Mouse (Mus musculus) neural tube, embryonic 12.5 days (tissue): Measurements from ENCODE around the gene Ddx50. TPM values are rescaled to one million over a fixed set of nuclear protein-coding genes. Genes with fewer than 3 reads are reported as not detected.
A peak's percentile ranks its signal among the peaks of the same experiment; 100 is the strongest.

Experiments used
- ATAC-seq: fragments of 200-750 bp; cut with Nextera tagmentation; 2 replicates; pipeline ENCODE4 v1.8.0; 2017; ENCODE audit warnings: low read depth, mild to moderate bottlenecking, moderate TSS enrichment, moderate library complexity; ENCODE audit not compliant: low FRiP score
- H3K27ac ChIP-seq: fragments of 300-500 bp; sonication (generic); 2 replicates; pipeline ENCODE4 v1.5.1; 2016
- H3K27me3 ChIP-seq: fragments of 300-500 bp; sonication (generic); replicated peaks from 2 replicates; pipeline ENCODE4 v1.6.1; 2016; ENCODE audit warnings: mild to moderate bottlenecking
- H3K36me3 ChIP-seq: fragments of 300-500 bp; sonication (generic); 2 replicates; pipeline ENCODE4 v1.6.1; 2016; ENCODE audit warnings: mild to moderate bottlenecking
- H3K4me1 ChIP-seq: fragments of 300-500 bp; sonication (generic); 2 replicates; pipeline ENCODE4 v1.6.1; 2016
- H3K4me2 ChIP-seq: fragments of 300-500 bp; sonication (generic); replicated peaks from 2 replicates; pipeline ENCODE4 v1.6.1; 2016; ENCODE audit warnings: mild to moderate bottlenecking
- H3K4me3 ChIP-seq: fragments of 300-500 bp; sonication (generic); 2 replicates; pipeline ENCODE4 v1.5.1; 2016
- H3K9ac ChIP-seq: fragments of 300-500 bp; sonication (generic); 2 replicates; pipeline ENCODE4 v1.6.1; 2016; ENCODE audit warnings: mild to moderate bottlenecking
- H3K9me3 ChIP-seq: fragments of 300-500 bp; sonication (generic); 2 replicates; pipeline ENCODE4 v1.6.1; 2016; ENCODE audit warnings: mild to moderate bottlenecking
- WGBS: fragments of 180-500 bp; shearing (Covaris S2); methylation state at CpG from one replicate; pipeline ENCODE4 v1.1.7; 2016; 5-methylcytosine and 5-hydroxymethylcytosine counted together
- polyA plus RNA-seq: library from polyadenylated mRNA; unstranded; fragments of >200 nt; fragmentation: Nextera tagmentation; extraction: Ambion mirVana; gene quantifications from 2 replicates; pipeline ENCODE4 v1.2.1, GENCODE M21; 2016

Ddx50 gene
- polyA plus RNA-seq = 109 and 112 TPM in 2 replicates

DNA sequence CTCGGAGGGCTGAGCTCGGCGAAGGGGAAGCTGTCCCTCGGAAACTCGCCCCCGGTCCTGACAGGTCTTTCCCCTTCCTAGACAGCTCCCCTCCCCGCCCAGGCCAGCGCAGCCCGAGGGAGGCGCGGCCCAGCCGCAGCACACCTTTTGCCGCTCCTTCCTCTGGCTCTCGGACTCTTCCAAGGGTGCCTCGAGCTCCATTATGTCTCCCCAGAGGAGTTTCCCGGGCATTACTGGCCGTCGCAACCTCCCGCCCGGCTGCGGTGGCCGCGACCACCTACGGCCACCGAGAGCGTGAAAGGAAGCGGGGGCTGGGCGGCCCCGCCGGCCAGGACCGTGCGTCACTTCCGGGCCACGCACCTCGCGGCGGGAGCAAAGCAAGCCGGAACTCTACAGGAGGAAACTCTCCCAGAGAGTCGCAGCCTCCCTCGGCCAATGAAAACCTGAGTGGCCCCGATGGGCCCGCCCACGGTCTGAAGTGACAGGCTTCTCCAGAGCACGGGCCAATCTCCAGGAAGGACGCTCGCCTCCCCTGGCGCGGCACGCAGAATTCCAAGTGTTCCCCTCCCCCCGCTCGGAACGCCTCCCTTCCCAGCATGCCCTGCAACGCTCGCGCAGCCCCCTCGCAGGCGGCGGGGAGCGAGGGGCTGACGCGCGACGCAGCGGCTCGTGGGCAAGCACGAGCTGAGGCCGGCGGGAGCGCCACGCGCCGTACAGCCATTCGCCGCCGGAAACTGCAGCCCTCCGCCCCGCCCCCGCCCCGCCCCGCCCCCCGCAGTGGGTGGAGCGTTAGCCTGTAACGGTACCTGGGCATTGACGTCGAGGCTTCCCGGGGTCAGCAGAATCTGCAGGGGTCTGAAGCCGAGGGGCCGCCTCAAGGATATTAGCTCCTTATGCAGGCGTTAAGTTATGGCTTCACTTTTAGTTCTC, at the start of gene Ddx50:
Gene Ddx50, minus strand, starts transcription at position 338 of the 930 bp plus-strand sequence.
- peak within 1 kb of the TSS; percentile 85 for H3K9ac ChIP-seq
- under 1% methylated on average over 89 of the region's 89 CpGs for WGBS
- H3K27me3 ChIP-seq = no peaks in the 10 kb centered on the region
- no peaks in the 10 kb centered on the region for H3K9me3 ChIP-seq
- H3K4me2 ChIP-seq = peak within 1 kb of the TSS; percentile 71
- H3K36me3 ChIP-seq = peaks cover 10% of the 10 kb centered on the region
- peak; percentile 100 for ATAC-seq
- peak within 1 kb of the TSS; percentile 76 for H3K27ac ChIP-seq
- H3K4me3 ChIP-seq = peak within 1 kb of the TSS; percentile 88
- peaks cover 13% of the 10 kb centered on the region for H3K4me1 ChIP-seq

DNA sequence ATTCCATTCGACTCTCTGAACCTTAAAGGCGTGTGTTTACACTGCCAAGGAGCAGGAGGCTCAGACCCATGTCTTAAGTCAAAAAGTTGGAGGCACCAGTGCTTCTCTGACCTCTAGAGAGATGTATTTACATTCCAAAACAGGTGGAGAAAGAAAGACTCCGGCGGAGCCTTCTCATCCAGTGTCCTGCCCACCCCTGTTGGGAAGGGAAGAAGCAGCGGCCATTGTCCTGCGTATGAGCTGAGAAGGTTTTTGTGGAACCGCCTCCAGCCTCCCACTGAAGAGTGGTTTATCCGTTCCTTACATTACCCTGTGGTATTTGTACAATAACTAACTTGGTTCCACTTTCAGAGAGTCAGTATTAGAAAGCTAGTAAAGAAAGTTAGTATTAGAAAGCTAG, 41.8 kb upstream of the Ddx50 start:
- Histone ChIP-seq H3K4me3 (no peak overlapping the region), H3K4me1 (peaks cover 2% of the 10 kb centered on the region; the same call in 1 of the 2 replicates), H3K9me3 (no peaks in the 10 kb centered on the region), H3K27ac (no peak overlapping the region), H3K4me2 (no peak overlapping the region), H3K9ac (no peak overlapping the region), H3K27me3 (no peaks in the 10 kb centered on the region), H3K36me3 (no peaks in the 10 kb centered on the region)
- 60% methylated on average over 8 of the region's 8 CpGs for WGBS
- no peak for ATAC-seq

DNA sequence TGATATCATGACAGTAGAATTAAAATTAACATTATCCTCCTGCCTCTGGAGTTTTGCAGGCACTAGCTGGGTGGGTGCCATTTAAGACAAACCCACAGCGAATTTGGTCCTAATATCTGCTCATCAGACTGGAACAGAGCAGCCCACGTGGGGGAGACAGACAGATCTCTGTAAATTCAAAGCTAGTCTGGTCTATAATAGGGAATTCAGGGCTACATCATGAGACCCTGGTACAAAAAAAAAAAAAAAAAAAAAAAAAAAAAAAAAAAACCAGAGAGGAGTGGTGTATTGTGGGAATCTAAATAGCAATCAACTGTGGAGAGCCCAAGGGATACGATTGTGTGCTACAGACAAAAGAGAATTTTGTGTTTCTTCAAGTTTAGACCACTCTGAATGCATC, 41.2 kb upstream of the Ddx50 start:
- no peak overlapping the region for H3K27ac ChIP-seq
- ATAC-seq = no peak
- no peaks in the 10 kb centered on the region for H3K36me3 ChIP-seq
- H3K4me1 ChIP-seq = peaks cover 7% of the 10 kb centered on the region
- WGBS = 82% methylated on average over 3 of the region's 3 CpGs
- H3K9me3 ChIP-seq = no peaks in the 10 kb centered on the region
- H3K27me3 ChIP-seq = no peaks in the 10 kb centered on the region
- H3K9ac ChIP-seq = no peak overlapping the region
- no peak overlapping the region for H3K4me2 ChIP-seq
- H3K4me3 ChIP-seq = no peak overlapping the region

DNA sequence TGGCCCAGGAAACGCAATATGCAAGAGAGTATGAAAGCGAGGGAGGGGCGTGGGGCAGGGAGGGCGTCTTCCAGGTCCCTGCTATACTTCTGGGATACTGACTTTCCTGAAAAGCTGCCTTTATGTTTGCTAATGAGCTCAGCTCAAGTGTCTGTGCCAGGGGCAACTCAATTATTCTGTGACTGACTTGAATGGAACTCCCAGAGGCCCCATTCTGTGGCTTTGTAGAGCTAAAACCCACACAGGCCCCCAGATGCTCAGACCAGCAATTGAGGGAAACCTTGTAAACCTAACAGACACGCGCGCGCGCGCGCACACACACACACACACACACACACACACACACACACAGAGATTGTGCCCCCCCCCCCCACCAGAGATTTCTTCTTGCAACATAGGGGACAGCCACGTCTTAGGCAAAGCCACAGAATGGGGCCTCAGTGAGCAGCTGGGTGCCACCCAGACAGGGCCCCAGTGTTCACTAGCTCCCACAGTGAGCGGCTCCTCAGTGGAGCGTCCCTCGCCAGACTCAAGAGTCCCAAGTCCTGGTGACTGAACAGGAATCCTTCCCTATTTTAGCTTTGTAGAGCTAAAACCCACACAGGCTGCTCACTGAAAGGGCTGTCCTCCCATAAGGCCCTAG, 36.1 kb upstream of the Ddx50 start:
- no peaks in the 10 kb centered on the region for H3K9me3 ChIP-seq

DNA sequence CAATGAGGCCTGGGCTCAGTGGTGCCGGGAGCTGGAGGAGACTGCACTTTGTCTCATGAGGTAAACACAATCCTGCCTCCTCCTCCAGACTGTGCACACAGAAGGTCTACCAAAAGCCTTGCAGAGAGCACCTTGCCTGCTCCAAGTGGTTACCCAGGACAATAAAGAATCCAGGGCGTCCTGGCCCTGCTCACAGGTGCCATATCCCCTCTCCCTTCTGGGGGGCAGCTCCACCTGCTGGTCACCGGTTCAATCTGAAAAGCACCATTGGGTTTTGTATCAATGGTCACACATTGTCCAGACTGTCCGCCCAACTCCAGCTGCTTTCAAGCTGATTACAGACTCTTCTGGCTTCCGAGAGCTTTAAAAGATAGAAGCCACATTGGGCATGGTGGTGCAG, 32.0 kb upstream of the Ddx50 start:
- Histone ChIP-seq H3K27me3 (peaks cover 23% of the 10 kb centered on the region; the same call in 1 of the 2 replicates), H3K9me3 (0 out of 2 replicates have a peak, but pooled peaks cover 6% of the 10 kb centered on the region), H3K4me1 (peaks cover 23% of the 10 kb centered on the region), H3K4me3 (no peak overlapping the region), H3K27ac (no peak overlapping the region), H3K4me2 (no peak overlapping the region), H3K9ac (no peak overlapping the region), H3K36me3 (no peaks in the 10 kb centered on the region)
- ATAC-seq = no peak
- 55% methylated on average over 5 of the region's 5 CpGs for WGBS

More for the DNA sequence above, 36.1 kb upstream of the Ddx50 start:
- peak; percentile 89 for ATAC-seq
- 0 out of 2 replicates have a peak overlapping the region, but pooled peaks have one; percentile 33 for H3K9ac ChIP-seq
- H3K27ac ChIP-seq = no peak overlapping the region
- peaks cover 23% of the 10 kb centered on the region for H3K4me1 ChIP-seq
- peaks cover 23% of the 10 kb centered on the region; the same call in 1 of the 2 replicates for H3K27me3 ChIP-seq
- H3K36me3 ChIP-seq = no peaks in the 10 kb centered on the region
- no peak overlapping the region for H3K4me3 ChIP-seq
- 23% methylated on average over 15 of the region's 15 CpGs for WGBS
- peak overlapping the region; percentile 50 for H3K4me2 ChIP-seq

DNA sequence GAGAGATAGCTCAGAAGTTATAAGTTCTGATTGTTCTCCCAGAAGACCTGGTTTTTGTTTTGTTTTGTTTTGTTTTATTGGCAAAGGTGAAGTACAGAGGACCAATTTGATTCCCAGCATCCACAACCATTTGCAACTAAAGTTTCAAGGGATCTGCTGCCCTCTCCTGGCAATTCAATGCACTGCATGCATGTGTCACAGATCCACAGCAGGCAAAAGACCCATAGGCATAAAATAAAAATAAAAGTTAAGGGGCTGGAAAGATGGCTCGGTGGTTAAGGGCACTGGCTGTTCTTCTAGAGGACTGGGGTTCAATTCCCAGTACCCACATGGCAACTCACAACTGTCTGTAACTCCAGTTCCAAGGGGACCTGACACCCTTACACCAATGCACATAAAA, 28.8 kb upstream of the Ddx50 start:
- H3K27me3 ChIP-seq = peaks cover 10% of the 10 kb centered on the region; the same call in 1 of the 2 replicates
- no peak for ATAC-seq
- WGBS = 66% methylated on average over 1 of the region's 1 CpGs
- H3K9me3 ChIP-seq = 0 out of 2 replicates have a peak, but pooled peaks cover 6% of the 10 kb centered on the region
- no peak overlapping the region for H3K27ac ChIP-seq
- no peak overlapping the region for H3K4me3 ChIP-seq
- H3K4me1 ChIP-seq = no peaks in the 10 kb centered on the region
- no peak overlapping the region for H3K9ac ChIP-seq
- no peak overlapping the region for H3K4me2 ChIP-seq
- H3K36me3 ChIP-seq = no peaks in the 10 kb centered on the region

DNA sequence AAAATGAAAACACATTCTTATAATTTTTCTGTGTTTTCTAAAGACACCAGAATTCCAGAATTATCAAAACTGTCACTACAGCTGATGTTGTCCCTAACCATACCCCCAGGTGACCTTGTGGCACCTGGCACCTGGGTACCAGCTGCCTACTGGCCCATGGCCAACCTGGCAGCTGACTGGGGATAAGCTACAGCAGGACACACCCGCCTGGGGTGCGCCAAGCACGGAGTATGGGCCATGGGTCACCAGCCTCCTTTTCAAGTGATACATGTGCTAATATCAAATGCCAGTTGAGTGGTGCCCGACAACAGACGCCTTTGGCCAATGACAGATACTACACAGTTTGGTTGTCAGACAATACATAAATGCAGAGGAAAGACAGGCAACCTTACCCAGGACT, 26.3 kb upstream of the Ddx50 start:
- no peak overlapping the region for H3K4me2 ChIP-seq
- no peaks in the 10 kb centered on the region for H3K36me3 ChIP-seq
- WGBS = 82% methylated on average over 5 of the region's 5 CpGs
- 0 out of 2 replicates have a peak, but pooled peaks cover 6% of the 10 kb centered on the region for H3K9me3 ChIP-seq
- H3K27me3 ChIP-seq = no peaks in the 10 kb centered on the region
- no peak overlapping the region for H3K4me3 ChIP-seq
- ATAC-seq = no peak
- no peaks in the 10 kb centered on the region for H3K4me1 ChIP-seq
- H3K9ac ChIP-seq = no peak overlapping the region
- H3K27ac ChIP-seq = no peak overlapping the region

DNA sequence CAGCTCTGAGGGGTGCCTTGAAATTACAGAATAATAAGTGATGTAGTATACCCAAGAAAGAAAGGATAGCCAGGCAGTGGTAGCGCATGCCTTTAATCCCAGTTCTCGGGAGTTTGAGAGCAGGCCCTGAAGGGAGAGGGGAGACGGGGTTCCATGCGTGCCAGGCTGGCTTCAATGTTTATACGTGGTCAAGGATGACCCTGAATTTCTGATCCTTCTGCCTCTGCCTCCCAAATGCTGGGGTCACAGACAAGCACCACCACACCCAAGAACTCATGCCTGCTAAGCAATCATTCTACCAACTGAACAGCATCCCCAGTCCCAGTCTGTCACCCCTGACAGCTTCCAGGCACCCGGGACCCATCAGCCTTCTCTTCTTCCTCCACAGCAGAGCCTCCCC, 25.2 kb upstream of the Ddx50 start:
- ATAC-seq = no peak
- no peaks in the 10 kb centered on the region for H3K27me3 ChIP-seq
- no peak overlapping the region for H3K9ac ChIP-seq
- H3K4me1 ChIP-seq = no peaks in the 10 kb centered on the region
- H3K9me3 ChIP-seq = 0 out of 2 replicates have a peak, but pooled peaks cover 6% of the 10 kb centered on the region
- no peaks in the 10 kb centered on the region for H3K36me3 ChIP-seq
- WGBS = 86% methylated on average over 6 of the region's 6 CpGs
- no peak overlapping the region for H3K4me3 ChIP-seq
- no peak overlapping the region for H3K27ac ChIP-seq
- no peak overlapping the region for H3K4me2 ChIP-seq

DNA sequence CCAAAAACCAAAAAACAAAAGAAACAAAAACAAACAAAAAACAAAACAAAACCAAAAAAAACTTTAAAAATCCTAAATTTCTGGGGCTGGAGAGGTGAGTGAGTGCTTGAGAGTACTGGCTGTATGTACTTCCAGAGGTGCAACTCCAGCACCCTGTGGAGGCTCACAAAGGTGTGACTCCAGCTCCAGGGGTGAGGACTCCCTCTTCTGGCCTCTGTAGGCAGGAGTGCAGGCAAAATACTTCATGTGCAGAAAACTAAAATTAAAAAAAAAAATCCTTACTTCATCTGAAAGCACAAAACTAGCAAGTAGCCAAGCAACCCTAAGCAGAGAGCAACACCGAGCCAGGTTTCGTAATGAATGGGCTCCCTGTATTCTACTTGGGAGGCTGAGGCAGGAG, 21.3 kb upstream of the Ddx50 start:
- Histone ChIP-seq H3K4me1 (no peaks in the 10 kb centered on the region), H3K9ac (no peak overlapping the region), H3K9me3 (no peaks in the 10 kb centered on the region), H3K27ac (no peak overlapping the region), H3K4me2 (no peak overlapping the region), H3K36me3 (no peaks in the 10 kb centered on the region), H3K4me3 (no peak overlapping the region), H3K27me3 (no peaks in the 10 kb centered on the region)
- no peak for ATAC-seq
- WGBS = 96% methylated on average over 2 of the region's 2 CpGs

DNA sequence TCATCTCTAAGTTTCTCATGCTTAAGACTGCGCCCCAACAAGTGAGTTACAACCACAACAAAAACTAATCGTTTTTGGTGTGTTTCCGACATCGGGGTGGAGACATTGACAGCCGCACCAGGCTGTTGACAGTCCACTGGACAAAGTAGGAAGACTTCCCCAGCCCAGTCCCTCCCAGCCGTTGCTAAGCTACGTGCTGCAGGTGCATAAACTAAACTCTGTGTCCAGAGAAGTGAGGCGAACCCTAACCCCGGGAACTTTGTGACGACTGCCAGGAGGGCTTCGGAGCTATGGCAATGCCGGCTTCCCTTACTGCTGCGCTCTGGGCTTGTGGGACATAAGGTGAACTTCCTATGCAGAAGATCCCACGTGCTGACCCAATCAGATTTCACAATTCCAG, 18.2 kb upstream of the Ddx50 start:
- Histone ChIP-seq H3K27me3 (no peaks in the 10 kb centered on the region), H3K9ac (no peak overlapping the region), H3K4me1 (no peaks in the 10 kb centered on the region), H3K4me3 (no peak overlapping the region), H3K4me2 (no peak overlapping the region), H3K27ac (no peak overlapping the region), H3K36me3 (no peaks in the 10 kb centered on the region), H3K9me3 (no peaks in the 10 kb centered on the region)
- 77% methylated on average over 14 of the region's 14 CpGs for WGBS
- ATAC-seq = no peak

DNA sequence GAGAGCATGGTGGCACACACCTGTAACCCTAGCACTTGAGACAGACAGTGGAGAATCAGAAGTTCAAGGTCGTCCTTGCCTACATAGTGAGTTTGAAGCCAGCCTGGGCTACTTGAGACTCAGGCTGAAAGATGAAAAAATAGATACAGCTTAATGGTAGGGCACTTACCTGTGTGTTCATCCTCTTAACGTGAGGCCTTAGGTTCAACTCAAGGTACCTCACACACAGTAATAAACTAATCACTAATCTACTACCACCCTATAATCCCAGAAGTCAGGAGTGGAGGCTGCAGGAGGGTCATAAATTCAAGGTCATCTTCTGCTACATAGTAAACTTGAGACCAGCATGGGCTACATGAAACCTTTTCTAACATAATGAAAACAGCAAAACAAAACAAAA, 17.4 kb upstream of the Ddx50 start:
- H3K4me1 ChIP-seq = no peaks in the 10 kb centered on the region
- no peak for ATAC-seq
- no peaks in the 10 kb centered on the region for H3K9me3 ChIP-seq
- H3K27ac ChIP-seq = no peak overlapping the region
- H3K9ac ChIP-seq = no peak overlapping the region
- H3K36me3 ChIP-seq = no peaks in the 10 kb centered on the region
- no peak overlapping the region for H3K4me2 ChIP-seq
- H3K4me3 ChIP-seq = no peak overlapping the region
- WGBS = 78% methylated on average over 2 of the region's 2 CpGs
- H3K27me3 ChIP-seq = no peaks in the 10 kb centered on the region

DNA sequence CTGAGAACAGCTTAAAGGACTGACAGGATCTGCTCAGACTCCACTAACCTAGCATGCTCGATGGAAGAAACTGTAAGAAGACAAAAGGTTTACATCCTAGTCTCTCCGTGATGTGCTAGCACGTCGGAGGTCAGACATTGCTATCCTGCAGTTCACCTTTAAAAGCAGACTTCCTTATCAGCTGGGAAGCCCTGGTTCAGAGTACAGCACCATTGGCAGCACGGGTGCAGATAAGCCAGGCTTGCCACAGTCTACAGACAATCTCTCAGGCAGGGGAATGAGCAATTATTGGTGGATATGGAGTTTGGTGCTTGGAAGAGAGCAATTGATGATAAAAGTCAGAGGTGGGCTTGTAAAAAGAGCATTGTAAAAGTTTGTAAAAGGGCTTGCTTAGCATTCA, 17.0 kb upstream of the Ddx50 start:
- Histone ChIP-seq H3K9ac (no peak overlapping the region), H3K27ac (no peak overlapping the region), H3K4me3 (no peak overlapping the region), H3K4me1 (no peaks in the 10 kb centered on the region), H3K9me3 (no peaks in the 10 kb centered on the region), H3K27me3 (no peaks in the 10 kb centered on the region), H3K4me2 (no peak overlapping the region), H3K36me3 (no peaks in the 10 kb centered on the region)
- no peak for ATAC-seq
- 81% methylated on average over 5 of the region's 5 CpGs for WGBS
